Mouse (Mus musculus) kidney, adult 2 months (tissue): ENCODE measurements around the gene 1700028K03Rik. TPM values are rescaled to one million over a fixed set of nuclear protein-coding genes. Genes with fewer than 3 reads are reported as not detected.

Experiments used
- DNase-seq: peaks from one replicate; pipeline ENCODE4 v3.0.0; 2021
- H3K27ac ChIP-seq: fragments of 200-500 bp; 2 replicates; pipeline ENCODE4 v1.5.1; 2012; ENCODE audit warnings: low read depth, low read length, control low read depth, inconsistent platforms; ENCODE audit not compliant: insufficient read depth
- H3K27me3 ChIP-seq: fragments of 200-500 bp; replicated peaks from 2 replicates; pipeline ENCODE4 v1.6.1; 2012; ENCODE audit warnings: mild to moderate bottlenecking, moderate library complexity, low read length, inconsistent platforms; ENCODE audit not compliant: control insufficient read depth, insufficient read depth
- H3K36me3 ChIP-seq: fragments of 200-500 bp; 2 replicates; pipeline ENCODE4 v1.6.1; 2012; ENCODE audit warnings: mild to moderate bottlenecking, moderate library complexity, low read length, inconsistent platforms; ENCODE audit not compliant: control insufficient read depth, insufficient read depth
- H3K4me1 ChIP-seq: fragments of 200-500 bp; 2 replicates; pipeline ENCODE4 v1.6.1; 2011; ENCODE audit warnings: low read length; ENCODE audit not compliant: control insufficient read depth, insufficient read depth
- H3K4me3 ChIP-seq: fragments of 200-500 bp; 2 replicates; pipeline ENCODE4 v1.5.1; 2011; ENCODE audit warnings: mild to moderate bottlenecking, low read depth, low read length, control low read depth; ENCODE audit not compliant: insufficient read depth
- CTCF ChIP-seq: fragments of 200-500 bp; conservative IDR thresholded peaks from 2 replicates; pipeline ENCODE4 v1.5.1; 2011; ENCODE audit warnings: low read depth, mild to moderate bottlenecking, control low read depth, low read length, moderate library complexity, mixed read lengths; ENCODE audit not compliant: insufficient read depth, insufficient read length
- POLR2A ChIP-seq: fragments of 200-500 bp; IDR thresholded peaks from one replicate; pipeline ENCODE4 v1.6.1; 2011; ENCODE audit warnings: low read depth, low read length, control low read depth
- WGBS: fragments of 180-500 bp; shearing (Covaris S2); methylation state at CpG from one replicate; pipeline ENCODE4 v1.1.7; 2018; 5-methylcytosine and 5-hydroxymethylcytosine counted together
- polyA plus RNA-seq: library from polyadenylated mRNA; depleted of rRNA; stranded (reverse); fragments of >200 nt; gene quantifications from 2 replicates; pipeline ENCODE4 v1.2.3, GENCODE M21; 2012; rRNA removed

Gene 1700028K03Rik
- not detected in 2 replicates for polyA plus RNA-seq

- Histone ChIP-seq H3K36me3 (no peaks in the 10 kb centered on the region), H3K4me3 (no peak within 1 kb of the TSS), H3K4me1 (no peaks in the 10 kb centered on the region), H3K27ac (no peak within 1 kb of the TSS), H3K27me3 (no peaks in the 10 kb centered on the region; the same call in 1 of the 2 replicates)
- 80% methylated on average over 15 of the region's 15 CpGs for WGBS
- no peak for TF ChIP-seq CTCF
- no peak for TF ChIP-seq POLR2A
- DNase-seq, result no peak
These were observed at the start of gene 1700028K03Rik for GRCm38 (mm10) chr5:107534581-107534980. Gene 1700028K03Rik, plus strand, starts transcription at chr5:107534709.

- Histone ChIP-seq H3K27me3 (no peaks in the 10 kb centered on the region), H3K4me1 (no peaks in the 10 kb centered on the region), H3K36me3 (no peaks in the 10 kb centered on the region), H3K27ac (no peak overlapping the region), H3K4me3 (no peak overlapping the region)
- DNase-seq, result no peak
- WGBS, result 69% methylated on average over 4 of the region's 4 CpGs
- TF ChIP-seq POLR2A (no peak), CTCF (no peak)
These were observed 45.5 kb upstream of the 1700028K03Rik start for GRCm38 (mm10) chr5:107488996-107489395.

- no peaks in the 10 kb centered on the region for H3K4me1 ChIP-seq
- no peak for DNase-seq
- H3K36me3 ChIP-seq, result no peaks in the 10 kb centered on the region
- H3K27me3 ChIP-seq, result no peaks in the 10 kb centered on the region
- no peak overlapping the region for H3K27ac ChIP-seq
- 64% methylated on average over 9 of the region's 9 CpGs for WGBS
- TF ChIP-seq POLR2A (no peak), CTCF (no peak)
- H3K4me3 ChIP-seq, result no peak overlapping the region
These were observed 43.5 kb upstream of the 1700028K03Rik start for GRCm38 (mm10) chr5:107491036-107491435.

- H3K36me3 ChIP-seq, result no peaks in the 10 kb centered on the region
- TF ChIP-seq CTCF (no peak), POLR2A (no peak)
- no peaks in the 10 kb centered on the region for H3K4me1 ChIP-seq
- 99% methylated on average over 2 of the region's 2 CpGs for WGBS
- no peaks in the 10 kb centered on the region for H3K27me3 ChIP-seq
- no peak overlapping the region for H3K27ac ChIP-seq
- no peak for DNase-seq
- H3K4me3 ChIP-seq, result no peak overlapping the region
These were observed 42.0 kb upstream of the 1700028K03Rik start for GRCm38 (mm10) chr5:107492471-107492870.

GRCm38 (mm10) chr5:107494759-107495158, 39.8 kb upstream of the 1700028K03Rik start:
- DNase-seq, result no peak

GRCm38 (mm10) chr5:107496047-107496446, 38.5 kb upstream of the 1700028K03Rik start:
- WGBS, result 82% methylated on average over 2 of the region's 2 CpGs
- DNase-seq, result no peak
- TF ChIP-seq CTCF (no peak), POLR2A (no peak)
- Histone ChIP-seq H3K4me1 (no peaks in the 10 kb centered on the region), H3K27me3 (no peaks in the 10 kb centered on the region), H3K4me3 (no peak overlapping the region), H3K27ac (no peak overlapping the region), H3K36me3 (no peaks in the 10 kb centered on the region)

More at GRCm38 (mm10) chr5:107494759-107495158, 39.8 kb upstream of the 1700028K03Rik start:
- 99% methylated on average over 5 of the region's 5 CpGs for WGBS
- H3K4me3 ChIP-seq, result no peak overlapping the region
- no peaks in the 10 kb centered on the region for H3K27me3 ChIP-seq
- no peak overlapping the region for H3K27ac ChIP-seq
- H3K4me1 ChIP-seq, result no peaks in the 10 kb centered on the region
- no peaks in the 10 kb centered on the region for H3K36me3 ChIP-seq
- TF ChIP-seq POLR2A, result no peak
- no peak for TF ChIP-seq CTCF

- H3K27me3 ChIP-seq, result no peaks in the 10 kb centered on the region
- H3K27ac ChIP-seq, result no peak overlapping the region
- H3K4me3 ChIP-seq, result no peak overlapping the region
- TF ChIP-seq CTCF, result no peak
- no peak for TF ChIP-seq POLR2A
- H3K36me3 ChIP-seq, result no peaks in the 10 kb centered on the region
- no peaks in the 10 kb centered on the region for H3K4me1 ChIP-seq
- DNase-seq, result no peak
- 79% methylated on average over 10 of the region's 10 CpGs for WGBS
These were observed 36.7 kb upstream of the 1700028K03Rik start for GRCm38 (mm10) chr5:107497519-107498501.
